Mouse (Mus musculus): ENCODE results near the gene Foxn3. TPM values are rescaled to one million over a fixed set of nuclear protein-coding genes. Genes with fewer than 3 reads are reported as not detected.

Gene Foxn3
- polyA plus RNA-seq, 1 experiment from 2014 or later = 68.8 TPM

DNA sequence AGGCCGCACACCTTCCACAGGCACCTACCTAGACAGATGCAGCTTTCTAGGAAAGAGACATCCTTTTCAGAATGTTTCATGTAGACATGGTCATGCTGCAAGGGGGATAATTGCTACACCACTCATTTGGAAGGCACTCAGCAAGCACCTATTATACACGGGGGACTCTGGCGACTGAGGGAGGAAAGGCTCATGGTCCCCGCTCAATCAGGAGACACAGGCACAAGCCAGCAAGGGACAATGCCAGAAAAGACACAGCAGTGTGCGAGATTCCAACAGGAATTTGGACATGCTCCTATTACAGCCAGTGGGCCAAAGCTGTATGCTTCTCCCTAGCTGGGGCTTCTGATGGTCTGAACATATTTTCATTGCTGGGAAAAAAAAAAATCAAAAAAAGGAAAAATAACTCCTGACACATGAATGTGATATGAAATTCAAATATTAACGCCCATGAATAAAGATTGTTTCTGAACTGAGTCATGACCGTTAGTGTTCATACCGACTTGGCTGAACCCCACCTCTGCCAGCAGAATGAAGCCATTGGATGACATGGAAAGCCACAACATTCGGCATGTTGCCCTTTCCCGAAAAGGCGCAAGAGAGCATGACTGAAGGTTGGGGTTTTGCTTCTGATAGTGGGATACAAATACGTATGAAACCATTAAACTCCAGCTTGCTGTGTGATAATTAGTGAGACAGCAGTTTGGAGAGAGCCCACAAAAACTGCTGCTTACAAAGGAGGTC is 299.6 kb downstream of the Foxn3 start:
- Histone ChIP-seq H3K27ac (no peak overlapping the region), H3K9me3 (replicated peaks) (no peaks in the 10 kb centered on the region), H3K4me3 (no peak overlapping the region), H3K36me3 (peaks cover 6% of the 10 kb centered on the region), H3K27me3 (ENCODE audit: low read depth, poor library complexity, severe bottlenecking) (no peaks in the 10 kb centered on the region), H3K4me1 (peaks cover 8% of the 10 kb centered on the region; the same call in 1 of the 2 replicates)
- 94% methylated on average over 12 of the region's 12 CpGs for WGBS
- no peak for DNase-seq (ENCODE audit: low spot score)

DNA sequence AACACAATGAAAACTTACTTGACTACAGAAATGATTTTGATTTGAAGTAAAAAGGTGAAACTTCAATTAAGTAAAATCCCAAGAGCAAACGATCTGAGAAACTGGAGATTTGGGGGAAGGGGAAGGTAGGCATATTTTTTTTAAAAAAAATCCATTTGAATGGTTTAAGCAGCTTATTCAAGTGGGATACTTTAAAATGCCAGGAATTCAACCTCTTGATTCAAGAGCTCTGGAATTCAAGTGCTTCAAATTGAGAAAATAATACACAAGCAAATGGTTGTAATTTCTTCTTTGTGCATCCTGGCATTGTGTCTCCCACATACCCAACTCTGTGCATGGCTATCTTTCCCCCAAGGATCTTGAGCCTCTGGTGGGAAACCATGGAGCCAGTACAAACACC is 300.5 kb downstream of the Foxn3 start:
- H3K4me3 ChIP-seq = no peak overlapping the region
- H3K4me1 ChIP-seq = peaks cover 7% of the 10 kb centered on the region; the same call in 1 of the 2 replicates
- H3K27ac ChIP-seq = no peak overlapping the region
- peaks cover 6% of the 10 kb centered on the region for H3K36me3 ChIP-seq
- H3K9me3 ChIP-seq (replicated peaks) = no peaks in the 10 kb centered on the region
- DNase-seq (ENCODE audit: low spot score) = no peak
- WGBS = 91% methylated on average over 1 of the region's 1 CpGs
- H3K27me3 ChIP-seq (ENCODE audit: low read depth, poor library complexity, severe bottlenecking) = no peaks in the 10 kb centered on the region

DNA sequence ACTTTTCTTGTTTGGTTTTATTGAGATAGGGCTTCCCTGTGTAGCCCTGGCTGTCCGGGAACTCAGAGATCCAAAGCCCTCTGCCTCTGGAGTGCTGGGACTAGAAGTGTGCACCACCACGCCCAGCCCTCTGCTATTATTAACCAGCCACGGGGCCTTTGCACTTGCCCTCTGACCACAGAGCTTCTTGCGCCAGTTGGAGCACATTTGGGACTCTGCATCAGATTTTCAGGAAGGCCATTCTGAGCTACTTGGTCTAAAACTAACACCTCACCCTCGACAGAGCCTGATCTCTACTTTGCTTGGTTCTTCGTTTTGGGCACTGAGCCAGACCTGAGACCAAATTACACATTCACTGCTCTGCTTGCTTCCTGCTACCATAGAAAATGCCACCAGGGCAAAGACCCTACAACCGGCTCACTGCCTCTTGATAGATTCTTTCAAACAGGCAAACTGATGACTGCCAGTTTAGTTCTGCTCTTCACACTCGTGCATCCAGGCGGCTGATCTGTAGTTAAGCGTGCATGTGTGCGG is 301.2 kb downstream of the Foxn3 start:
- peaks cover 4% of the 10 kb centered on the region; the same call in 1 of the 2 replicates for H3K4me1 ChIP-seq
- 95% methylated on average over 11 of the region's 11 CpGs for WGBS

DNA sequence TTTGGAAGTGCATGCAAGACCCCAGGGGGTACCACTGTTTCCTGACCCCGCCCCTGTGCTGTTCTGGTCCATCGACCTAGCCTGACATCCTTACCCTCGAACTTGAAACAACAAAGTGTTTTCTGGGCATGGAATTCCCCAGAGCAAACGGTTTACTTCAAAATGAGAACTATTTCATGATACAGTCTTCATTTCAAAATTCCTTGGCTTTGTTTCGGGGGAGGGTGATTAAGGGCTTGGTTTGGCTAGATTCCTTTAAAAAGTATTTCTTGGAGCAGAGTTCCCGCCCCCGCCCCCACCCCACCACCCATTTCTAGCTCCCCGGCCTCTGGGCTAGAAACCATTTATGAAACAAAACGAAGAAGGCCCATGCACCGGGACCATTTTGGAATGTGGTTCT is 303.2 kb downstream of the Foxn3 start:
- Histone ChIP-seq H3K27ac (no peak overlapping the region), H3K4me3 (no peak overlapping the region), H3K36me3 (no peaks in the 10 kb centered on the region), H3K27me3 (ENCODE audit: low read depth, poor library complexity, severe bottlenecking) (no peaks in the 10 kb centered on the region), H3K9me3 (replicated peaks) (no peaks in the 10 kb centered on the region), H3K4me1 (peaks cover 4% of the 10 kb centered on the region; the same call in 1 of the 2 replicates)
- 89% methylated on average over 10 of the region's 10 CpGs for WGBS
- no peak for DNase-seq (ENCODE audit: low spot score)

More for the DNA sequence above, 301.2 kb downstream of the Foxn3 start:
- Histone ChIP-seq H3K36me3 (peaks cover 6% of the 10 kb centered on the region), H3K4me3 (no peak overlapping the region), H3K27ac (no peak overlapping the region), H3K27me3 (ENCODE audit: low read depth, poor library complexity, severe bottlenecking) (no peaks in the 10 kb centered on the region), H3K9me3 (replicated peaks) (no peaks in the 10 kb centered on the region)
- DNase-seq (ENCODE audit: low spot score) = no peak

DNA sequence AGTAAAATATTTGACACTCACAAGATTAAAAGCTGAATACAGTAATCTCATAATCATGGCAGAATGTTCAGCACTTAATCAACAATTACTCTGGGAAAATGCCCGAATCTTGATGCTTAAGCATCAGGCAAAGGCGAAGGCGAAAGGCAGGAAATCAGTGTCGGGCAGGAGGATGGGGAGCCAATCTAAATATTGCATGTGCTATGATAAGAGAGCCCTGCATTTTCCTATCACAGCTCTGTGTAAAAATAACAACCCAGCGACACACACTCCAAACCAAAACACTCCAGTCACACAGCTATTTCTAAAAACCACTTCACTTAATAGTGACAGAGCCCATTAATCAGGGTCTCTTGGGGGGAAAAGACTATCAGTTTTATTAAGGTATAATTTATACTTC is 305.8 kb downstream of the Foxn3 start:
- peaks cover 4% of the 10 kb centered on the region; the same call in 1 of the 2 replicates for H3K4me1 ChIP-seq
- no peak for DNase-seq (ENCODE audit: low spot score)
- no peaks in the 10 kb centered on the region for H3K36me3 ChIP-seq
- no peak overlapping the region for H3K4me3 ChIP-seq
- no peaks in the 10 kb centered on the region for H3K27me3 ChIP-seq (ENCODE audit: low read depth, poor library complexity, severe bottlenecking)
- H3K9me3 ChIP-seq (replicated peaks) = no peaks in the 10 kb centered on the region
- H3K27ac ChIP-seq = no peak overlapping the region
- WGBS = 89% methylated on average over 5 of the region's 5 CpGs

DNA sequence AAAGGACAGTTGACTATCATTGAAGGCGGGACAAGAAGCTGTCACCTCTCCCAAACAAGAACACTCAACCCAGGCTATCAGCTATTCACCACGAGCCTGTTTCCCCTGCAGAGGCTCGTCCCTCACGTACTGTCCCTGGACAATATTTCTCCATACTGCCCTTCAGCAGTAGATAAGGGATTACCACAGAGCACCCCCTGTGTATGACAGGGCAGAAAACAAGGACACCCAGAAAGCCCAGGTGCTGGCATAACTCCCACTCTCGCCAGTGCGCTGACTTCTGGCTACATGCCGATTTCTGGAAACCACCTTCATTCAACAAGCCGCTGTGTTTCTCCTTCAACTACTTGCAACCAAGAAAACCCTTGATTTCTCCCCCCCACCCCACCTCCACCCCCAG is 306.4 kb downstream of the Foxn3 start:
- Histone ChIP-seq H3K36me3 (no peaks in the 10 kb centered on the region), H3K4me3 (no peak overlapping the region), H3K9me3 (replicated peaks) (no peaks in the 10 kb centered on the region), H3K27ac (no peak overlapping the region), H3K27me3 (ENCODE audit: low read depth, poor library complexity, severe bottlenecking) (no peaks in the 10 kb centered on the region), H3K4me1 (peaks cover 4% of the 10 kb centered on the region; the same call in 1 of the 2 replicates)
- DNase-seq (ENCODE audit: low spot score) = no peak
- 92% methylated on average over 8 of the region's 8 CpGs for WGBS

DNA sequence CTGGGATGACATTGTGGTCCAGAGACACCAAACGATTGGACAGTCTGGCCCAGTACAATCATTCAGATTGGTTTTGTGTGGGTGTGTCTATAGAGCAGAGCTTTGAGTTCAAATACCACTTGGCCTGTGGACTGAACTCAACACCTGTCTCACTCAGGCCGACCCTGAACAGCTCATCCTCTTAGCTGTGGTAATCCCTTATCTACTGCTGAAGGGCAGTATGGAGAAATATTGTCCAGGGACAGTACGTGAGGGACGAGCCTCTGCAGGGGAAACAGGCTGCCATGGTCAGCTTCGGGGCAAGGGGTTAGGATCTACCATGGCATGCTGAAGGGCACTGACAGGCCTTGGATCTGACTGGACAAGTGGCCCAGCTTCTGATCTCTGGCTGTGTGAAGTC is 306.9 kb downstream of the Foxn3 start:
- Histone ChIP-seq H3K36me3 (no peaks in the 10 kb centered on the region), H3K4me3 (no peak overlapping the region), H3K9me3 (replicated peaks) (no peaks in the 10 kb centered on the region), H3K27ac (no peak overlapping the region), H3K27me3 (ENCODE audit: low read depth, poor library complexity, severe bottlenecking) (no peaks in the 10 kb centered on the region), H3K4me1 (peaks cover 4% of the 10 kb centered on the region; the same call in 1 of the 2 replicates)
- no peak for DNase-seq (ENCODE audit: low spot score)
- 92% methylated on average over 5 of the region's 5 CpGs for WGBS

DNA sequence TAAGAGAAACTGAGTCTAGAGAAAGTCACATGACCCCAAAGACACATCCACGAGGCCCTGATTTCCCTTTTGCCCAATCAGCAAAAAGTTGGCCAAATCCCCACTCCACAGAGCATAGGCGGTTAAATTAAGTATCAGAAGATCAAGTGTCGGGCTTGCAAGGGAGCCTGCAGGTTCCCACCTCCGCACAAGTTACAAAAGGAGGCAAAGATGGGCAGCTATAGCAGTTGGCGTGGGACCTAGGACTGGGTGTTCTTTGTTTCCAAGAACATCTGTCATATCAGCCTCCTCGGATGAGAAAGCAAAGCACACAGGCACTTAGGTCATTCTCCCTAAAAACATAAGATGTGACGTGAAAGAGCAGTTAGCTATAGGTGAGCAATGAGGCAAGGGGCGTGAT is 308.9 kb downstream of the Foxn3 start:
- Histone ChIP-seq H3K4me3 (no peak overlapping the region), H3K27ac (no peak overlapping the region), H3K36me3 (no peaks in the 10 kb centered on the region), H3K4me1 (no peaks in the 10 kb centered on the region), H3K9me3 (replicated peaks) (no peaks in the 10 kb centered on the region), H3K27me3 (ENCODE audit: low read depth, poor library complexity, severe bottlenecking) (no peaks in the 10 kb centered on the region)
- WGBS = 90% methylated on average over 8 of the region's 8 CpGs
- DNase-seq (ENCODE audit: low spot score) = no peak

DNA sequence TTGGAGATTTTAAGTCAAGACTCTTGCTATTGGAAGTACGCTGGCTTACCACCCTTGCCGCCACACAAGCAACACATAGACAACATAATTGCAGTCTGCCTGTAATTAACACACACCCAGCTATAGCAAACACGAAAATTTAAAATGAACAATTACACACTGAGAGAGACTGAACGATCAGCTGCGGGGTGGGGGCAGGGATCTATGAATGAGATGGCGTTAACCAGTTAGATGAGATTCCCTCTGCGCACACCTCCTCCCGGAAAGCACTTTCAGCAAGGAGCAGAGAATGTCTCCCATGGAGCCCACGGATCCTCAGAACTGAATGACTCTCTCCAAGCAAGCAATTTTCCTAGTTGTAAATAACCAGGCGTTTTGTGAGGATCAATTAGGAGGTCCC is 309.8 kb downstream of the Foxn3 start:
- no peak for DNase-seq (ENCODE audit: low spot score)
- WGBS = 86% methylated on average over 10 of the region's 10 CpGs
- H3K4me3 ChIP-seq = no peak overlapping the region

DNA sequence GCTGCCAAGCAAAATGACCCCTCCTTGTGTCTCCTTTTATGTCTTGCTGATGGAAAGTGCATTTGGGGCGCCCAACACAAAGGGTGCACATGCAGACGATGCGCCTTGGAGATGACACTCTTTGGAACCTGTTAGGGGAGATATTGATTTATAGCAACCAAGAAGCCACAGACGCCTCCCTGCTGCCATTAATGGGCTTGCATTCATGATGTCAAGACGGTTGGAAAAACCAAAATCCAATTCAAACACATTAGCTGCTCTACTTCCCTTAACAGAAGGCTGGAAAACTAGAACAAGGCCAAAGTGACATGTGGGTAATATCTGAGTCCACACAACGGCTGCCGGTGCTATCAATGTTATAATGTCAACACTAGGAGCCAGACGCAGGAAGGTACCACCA is 314.8 kb downstream of the Foxn3 start:
- Histone ChIP-seq H3K27ac (no peak overlapping the region), H3K36me3 (no peaks in the 10 kb centered on the region), H3K4me3 (no peak overlapping the region), H3K4me1 (no peaks in the 10 kb centered on the region; the same call in 1 of the 2 replicates), H3K9me3 (replicated peaks) (no peaks in the 10 kb centered on the region), H3K27me3 (ENCODE audit: low read depth, poor library complexity, severe bottlenecking) (no peaks in the 10 kb centered on the region)
- WGBS = 90% methylated on average over 8 of the region's 8 CpGs
- no peak for DNase-seq (ENCODE audit: low spot score)

More for the DNA sequence above, 309.8 kb downstream of the Foxn3 start:
- H3K36me3 ChIP-seq = no peaks in the 10 kb centered on the region
- no peak overlapping the region for H3K27ac ChIP-seq
- no peaks in the 10 kb centered on the region for H3K9me3 ChIP-seq (replicated peaks)
- no peaks in the 10 kb centered on the region for H3K27me3 ChIP-seq (ENCODE audit: low read depth, poor library complexity, severe bottlenecking)
- H3K4me1 ChIP-seq = no peaks in the 10 kb centered on the region

DNA sequence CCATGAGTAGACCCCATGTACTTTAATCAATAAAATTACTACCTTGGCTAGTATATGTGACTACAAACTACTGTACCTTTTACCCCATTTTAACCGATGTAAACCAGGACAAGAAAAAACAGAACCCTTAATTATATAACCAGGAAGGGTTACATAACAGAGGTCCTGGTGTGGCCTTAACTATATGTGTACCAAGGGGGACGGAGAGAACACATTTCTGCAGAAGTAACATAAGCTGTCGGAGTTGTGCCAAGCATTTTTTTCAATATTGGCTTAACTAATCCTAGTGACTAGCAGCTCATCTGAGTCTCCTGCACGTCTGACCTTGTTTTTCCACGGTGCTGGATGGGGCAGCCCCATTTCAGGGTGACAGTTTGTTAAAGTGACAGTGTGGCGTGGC is 315.4 kb downstream of the Foxn3 start:
- no peak for DNase-seq (ENCODE audit: low spot score)
- H3K36me3 ChIP-seq = no peaks in the 10 kb centered on the region
- no peaks in the 10 kb centered on the region; the same call in 1 of the 2 replicates for H3K4me1 ChIP-seq
- no peaks in the 10 kb centered on the region for H3K27me3 ChIP-seq (ENCODE audit: low read depth, poor library complexity, severe bottlenecking)
- WGBS = 84% methylated on average over 6 of the region's 6 CpGs
- no peak overlapping the region for H3K4me3 ChIP-seq
- H3K27ac ChIP-seq = no peak overlapping the region
- H3K9me3 ChIP-seq (replicated peaks) = no peaks in the 10 kb centered on the region

DNA sequence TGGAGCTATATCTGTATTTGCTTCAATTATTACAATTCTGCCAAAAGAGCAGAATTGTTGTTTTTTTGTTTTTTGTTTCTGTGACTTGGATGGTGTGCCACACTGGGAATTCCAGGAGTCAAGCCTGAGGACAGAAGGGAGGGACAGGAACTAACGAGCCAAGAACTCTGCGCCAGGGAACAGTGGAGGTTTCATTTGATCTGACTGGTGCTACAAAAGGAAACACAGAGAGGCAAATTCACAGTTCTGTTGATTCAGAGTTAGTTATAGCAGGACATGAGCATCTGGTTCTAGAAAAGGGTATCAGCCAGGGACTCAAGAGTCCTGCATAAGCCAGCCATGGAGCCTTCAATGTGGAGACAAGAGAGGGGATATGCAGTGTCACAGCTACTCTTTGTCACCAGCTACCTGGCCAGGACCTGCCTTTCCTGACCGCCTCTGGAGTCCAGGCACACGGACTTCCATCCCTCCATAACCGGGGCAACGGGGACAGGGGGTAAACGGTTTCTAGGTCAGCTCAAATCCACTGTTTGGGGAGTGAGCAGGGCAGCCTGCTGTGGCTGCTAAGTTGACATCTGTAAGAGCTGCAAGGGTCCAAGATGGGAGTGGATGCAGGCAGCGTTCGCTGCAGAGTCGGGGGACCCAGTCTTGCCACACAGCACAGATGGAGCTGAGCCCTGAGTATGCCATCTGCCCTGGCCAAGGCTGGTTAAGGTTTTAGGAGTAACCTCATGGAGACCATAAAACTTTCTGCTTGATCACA is 316.2 kb downstream of the Foxn3 start:
- Histone ChIP-seq H3K27ac (0 out of 2 replicates have a peak overlapping the region, but pooled peaks have one; percentile 1), H3K36me3 (no peaks in the 10 kb centered on the region), H3K9me3 (replicated peaks) (no peaks in the 10 kb centered on the region), H3K4me3 (no peak overlapping the region), H3K4me1 (no peaks in the 10 kb centered on the region; the same call in 1 of the 2 replicates), H3K27me3 (ENCODE audit: low read depth, poor library complexity, severe bottlenecking) (no peaks in the 10 kb centered on the region)
- DNase-seq (ENCODE audit: low spot score) = no peak
- WGBS = 84% methylated on average over 10 of the region's 10 CpGs

DNA sequence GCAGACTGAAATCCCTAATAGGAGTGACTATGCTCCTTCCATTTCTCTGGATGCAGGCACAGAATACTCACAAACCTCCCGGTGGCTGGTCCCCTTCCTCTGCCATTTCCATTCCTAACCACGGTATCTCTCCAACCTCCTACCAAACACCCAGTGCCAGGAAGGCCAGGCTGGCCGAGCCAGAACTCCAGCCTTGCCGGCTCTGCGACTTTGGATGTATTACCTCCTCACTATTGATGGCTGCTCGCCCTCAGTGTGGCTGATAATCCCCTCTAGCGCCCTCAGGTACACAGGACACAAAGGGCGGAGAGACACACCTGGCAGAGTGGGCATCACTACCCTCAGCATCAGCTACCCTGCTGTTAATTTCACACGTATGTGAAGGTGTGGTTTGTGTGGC is 318.7 kb downstream of the Foxn3 start:
- Histone ChIP-seq H3K4me3 (no peak overlapping the region), H3K27me3 (ENCODE audit: low read depth, poor library complexity, severe bottlenecking) (no peaks in the 10 kb centered on the region), H3K36me3 (no peaks in the 10 kb centered on the region), H3K4me1 (peaks cover 3% of the 10 kb centered on the region; the same call in 1 of the 2 replicates), H3K27ac (no peak overlapping the region), H3K9me3 (replicated peaks) (no peaks in the 10 kb centered on the region)
- no peak for DNase-seq (ENCODE audit: low spot score)
- 93% methylated on average over 9 of the region's 9 CpGs for WGBS

All from limb, embryonic 10.5 days (tissue).